Mouse (Mus musculus): ENCODE data around the gene Cfap20. TPM values are rescaled to one million over a fixed set of nuclear protein-coding genes. Genes with fewer than 3 reads are reported as not detected.
"Not testable (repeated sequence)": the region's sequence is repeated elsewhere in the genome, so short reads cannot be mapped to it uniquely, and the experiment has no call there.

The Cfap20 gene
- polyA plus RNA-seq, 1 experiment = 45.0 TPM

- Histone ChIP-seq H3K79me3 (ENCODE audit: low read depth) (no peaks in the 10 kb centered on the region), H3ac (ENCODE audit: control insufficient read depth, insufficient read length, low read depth) (no peak overlapping the region), H3K36me3 (ENCODE audit: control insufficient read depth, insufficient read depth) (no peaks in the 10 kb centered on the region), H3K27me3 (ENCODE audit: control insufficient read depth, insufficient read depth, insufficient read length) (no peaks in the 10 kb centered on the region), H3K4me3 (ENCODE audit: insufficient read depth, poor library complexity, severe bottlenecking) (no peak overlapping the region), H3K79me2 (ENCODE audit: control insufficient read depth, insufficient read depth) (no peaks in the 10 kb centered on the region)
- no peak for TF ChIP-seq CTCF (IDR thresholded peaks at IDR 0.05; ENCODE audit: control insufficient read depth, insufficient read depth, insufficient read length)
- no peak for TF ChIP-seq MYOD1 (IDR thresholded peaks at IDR 0.05; ENCODE audit: control insufficient read depth, insufficient read length, low read depth)
- TF ChIP-seq USF1 (IDR thresholded peaks at IDR 0.05; ENCODE audit: low read depth) = no peak
- no peak for TF ChIP-seq MAX (IDR thresholded peaks at IDR 0.05)
Observed at GRCm38 (mm10) chr8:95387221-95387620, 47.4 kb downstream of the Cfap20 start.

- TF ChIP-seq CEBPB (IDR thresholded peaks at IDR 0.05; ENCODE audit: low read depth) (no peak), MYOG (IDR thresholded peaks at IDR 0.05; ENCODE audit: control insufficient read depth, extremely low read depth, insufficient read length) (no peak), MYOD1 (IDR thresholded peaks at IDR 0.05; ENCODE audit: control insufficient read depth, insufficient read length, low read depth) (peak; percentile 95), FOSL1 (IDR thresholded peaks at IDR 0.05; ENCODE audit: insufficient read depth, low read length, poor library complexity, severe bottlenecking) (peak; percentile 18), CTCF (IDR thresholded peaks at IDR 0.05; ENCODE audit: control insufficient read depth, insufficient read depth, insufficient read length) (no peak), USF1 (IDR thresholded peaks at IDR 0.05; ENCODE audit: low read depth) (peak; percentile 68), MAX (IDR thresholded peaks at IDR 0.05) (peak; percentile 63)
Observed at GRCm38 (mm10) chr8:95386037-95386436, 48.6 kb downstream of the Cfap20 start.

GRCm38 (mm10) chr8:95384501-95384900, 50.2 kb downstream of the Cfap20 start:
- Histone ChIP-seq H3K79me2 (ENCODE audit: control insufficient read depth, insufficient read depth) (no peaks in the 10 kb centered on the region), H3K36me3 (ENCODE audit: control insufficient read depth, insufficient read depth) (no peaks in the 10 kb centered on the region), H3K27me3 (ENCODE audit: control insufficient read depth, insufficient read depth, insufficient read length) (no peaks in the 10 kb centered on the region), H3ac (ENCODE audit: control insufficient read depth, insufficient read length, low read depth) (no peak overlapping the region), H3K4me3 (ENCODE audit: insufficient read depth, poor library complexity, severe bottlenecking) (no peak overlapping the region), H3K79me3 (ENCODE audit: low read depth) (no peaks in the 10 kb centered on the region)
- TF ChIP-seq FOSL1 (IDR thresholded peaks at IDR 0.05; ENCODE audit: insufficient read depth, low read length, poor library complexity, severe bottlenecking) = no peak
- TF ChIP-seq MAX (IDR thresholded peaks at IDR 0.05) = no peak
- no peak for TF ChIP-seq CEBPB (IDR thresholded peaks at IDR 0.05; ENCODE audit: low read depth)
- TF ChIP-seq CTCF (IDR thresholded peaks at IDR 0.05; ENCODE audit: control insufficient read depth, insufficient read depth, insufficient read length) = no peak
- no peak for TF ChIP-seq MYOD1 (IDR thresholded peaks at IDR 0.05; ENCODE audit: control insufficient read depth, insufficient read length, low read depth)
- no peak for TF ChIP-seq USF1 (IDR thresholded peaks at IDR 0.05; ENCODE audit: low read depth)
- no peak for TF ChIP-seq MYOG (IDR thresholded peaks at IDR 0.05; ENCODE audit: control insufficient read depth, extremely low read depth, insufficient read length)

More at GRCm38 (mm10) chr8:95386037-95386436, 48.6 kb downstream of the Cfap20 start:
- Histone ChIP-seq H3ac (ENCODE audit: control insufficient read depth, insufficient read length, low read depth) (no peak overlapping the region), H3K36me3 (ENCODE audit: control insufficient read depth, insufficient read depth) (no peaks in the 10 kb centered on the region), H3K4me3 (ENCODE audit: insufficient read depth, poor library complexity, severe bottlenecking) (no peak overlapping the region), H3K27me3 (ENCODE audit: control insufficient read depth, insufficient read depth, insufficient read length) (no peaks in the 10 kb centered on the region), H3K79me3 (ENCODE audit: low read depth) (no peaks in the 10 kb centered on the region), H3K79me2 (ENCODE audit: control insufficient read depth, insufficient read depth) (no peaks in the 10 kb centered on the region)

GRCm38 (mm10) chr8:95381595-95381994, 53.1 kb downstream of the Cfap20 start:
- TF ChIP-seq CTCF (IDR thresholded peaks at IDR 0.05; ENCODE audit: control insufficient read depth, insufficient read depth, insufficient read length) = no peak
- TF ChIP-seq MYOG (IDR thresholded peaks at IDR 0.05; ENCODE audit: control insufficient read depth, extremely low read depth, insufficient read length) = no peak
- TF ChIP-seq MAX (IDR thresholded peaks at IDR 0.05) = no peak
- TF ChIP-seq CEBPB (IDR thresholded peaks at IDR 0.05; ENCODE audit: low read depth) = no peak
- TF ChIP-seq USF1 (IDR thresholded peaks at IDR 0.05; ENCODE audit: low read depth) = no peak
- no peak for TF ChIP-seq FOSL1 (IDR thresholded peaks at IDR 0.05; ENCODE audit: insufficient read depth, low read length, poor library complexity, severe bottlenecking)
- no peak for TF ChIP-seq MYOD1 (IDR thresholded peaks at IDR 0.05; ENCODE audit: control insufficient read depth, insufficient read length, low read depth)
- Histone ChIP-seq H3K36me3 (ENCODE audit: control insufficient read depth, insufficient read depth) (no peaks in the 10 kb centered on the region), H3K4me3 (ENCODE audit: insufficient read depth, poor library complexity, severe bottlenecking) (no peak overlapping the region), H3K79me2 (ENCODE audit: control insufficient read depth, insufficient read depth) (no peaks in the 10 kb centered on the region), H3K27me3 (ENCODE audit: control insufficient read depth, insufficient read depth, insufficient read length) (no peaks in the 10 kb centered on the region), H3K79me3 (ENCODE audit: low read depth) (no peaks in the 10 kb centered on the region), H3ac (ENCODE audit: control insufficient read depth, insufficient read length, low read depth) (no peak overlapping the region)

GRCm38 (mm10) chr8:95380953-95381352, 53.7 kb downstream of the Cfap20 start:
- Histone ChIP-seq H3ac (ENCODE audit: control insufficient read depth, insufficient read length, low read depth) (no peak overlapping the region), H3K79me3 (ENCODE audit: low read depth) (no peaks in the 10 kb centered on the region), H3K79me2 (ENCODE audit: control insufficient read depth, insufficient read depth) (no peaks in the 10 kb centered on the region), H3K27me3 (ENCODE audit: control insufficient read depth, insufficient read depth, insufficient read length) (no peaks in the 10 kb centered on the region), H3K36me3 (ENCODE audit: control insufficient read depth, insufficient read depth) (no peaks in the 10 kb centered on the region), H3K4me3 (ENCODE audit: insufficient read depth, poor library complexity, severe bottlenecking) (no peak overlapping the region)
- no peak for TF ChIP-seq CEBPB (IDR thresholded peaks at IDR 0.05; ENCODE audit: low read depth)
- no peak for TF ChIP-seq FOSL1 (IDR thresholded peaks at IDR 0.05; ENCODE audit: insufficient read depth, low read length, poor library complexity, severe bottlenecking)
- TF ChIP-seq MYOD1 (IDR thresholded peaks at IDR 0.05; ENCODE audit: control insufficient read depth, insufficient read length, low read depth) = no peak
- no peak for TF ChIP-seq CTCF (IDR thresholded peaks at IDR 0.05; ENCODE audit: control insufficient read depth, insufficient read depth, insufficient read length)

GRCm38 (mm10) chr8:95378928-95379327, 55.7 kb downstream of the Cfap20 start:
- not testable (repeated sequence) for H3ac ChIP-seq (ENCODE audit: control insufficient read depth, insufficient read length, low read depth); H3K36me3 ChIP-seq (ENCODE audit: control insufficient read depth, insufficient read depth); H3K79me3 ChIP-seq (ENCODE audit: low read depth); H3K4me3 ChIP-seq (ENCODE audit: insufficient read depth, poor library complexity, severe bottlenecking); H3K27me3 ChIP-seq (ENCODE audit: control insufficient read depth, insufficient read depth, insufficient read length); H3K79me2 ChIP-seq (ENCODE audit: control insufficient read depth, insufficient read depth)

Data from C2C12 (cell line).